Mouse (Mus musculus) cerebellum, postnatal 4 days (tissue): ENCODE results near the gene Tmem109.

Experiments
- DNase-seq, 2 experiments: peaks; one replicate each; pipeline ENCODE4 v3.0.0; 2022; ENCODE audit warnings: low spot score in 2 of 2, mixed read lengths in 1 of 2

Gene Tmem109

GRCm38 (mm10) chr19:10841721-10842626 is 39.8 kb downstream of the Tmem109 start:
- DNase-seq, result no peak

GRCm38 (mm10) chr19:10839010-10839892 is 42.5 kb downstream of the Tmem109 start, which contains the start of gene Slc15a3:
Slc15a3 (plus strand) TSS chr19:10839727.
- no peak for DNase-seq

GRCm38 (mm10) chr19:10835671-10836070 is 46.1 kb downstream of the Tmem109 start:
- no peak for DNase-seq

GRCm38 (mm10) chr19:10833611-10834010 is 48.2 kb downstream of the Tmem109 start:
- no peak for DNase-seq

GRCm38 (mm10) chr19:10832030-10832429 is 49.8 kb downstream of the Tmem109 start:
- DNase-seq, result no peak

GRCm38 (mm10) chr19:10831424-10831823 is 50.4 kb downstream of the Tmem109 start:
- peak; percentile 50 to 77 for DNase-seq

GRCm38 (mm10) chr19:10829436-10830175 is 52.2 kb downstream of the Tmem109 start, which contains the start of gene Cd6:
Cd6 (minus strand) TSS chr19:10830058.
- DNase-seq, result no peak

GRCm38 (mm10) chr19:10828321-10828720 is 53.5 kb downstream of the Tmem109 start:
- no peak for DNase-seq

- DNase-seq, result no peak
Measured at GRCm38 (mm10) chr19:10824061-10824460, 57.7 kb downstream of the Tmem109 start.

- DNase-seq, result no peak
Measured at GRCm38 (mm10) chr19:10822534-10822933, 59.3 kb downstream of the Tmem109 start.

- no peak for DNase-seq
Measured at GRCm38 (mm10) chr19:10821319-10821718, 60.5 kb downstream of the Tmem109 start.
